Mouse (Mus musculus): ENCODE results near the gene Kif5c.

The Kif5c gene

GRCm38 (mm10) chr2:49625581-49625980 lies 6.5 kb downstream of the Kif5c start:
- no peak for DNase-seq

- no peak for DNase-seq
Measured at GRCm38 (mm10) chr2:49627611-49628010, 8.5 kb downstream of the Kif5c start.

GRCm38 (mm10) chr2:49628094-49628705 lies 9.1 kb downstream of the Kif5c start:
- DNase-seq: no peak

- no peak for DNase-seq
Measured at GRCm38 (mm10) chr2:49629181-49629580, 10.1 kb downstream of the Kif5c start.

GRCm38 (mm10) chr2:49630636-49631035 lies 11.5 kb downstream of the Kif5c start:
- no peak for DNase-seq

- no peak for DNase-seq
Measured at GRCm38 (mm10) chr2:49633231-49633630, 14.1 kb downstream of the Kif5c start.

GRCm38 (mm10) chr2:49642761-49643160 lies 23.7 kb downstream of the Kif5c start:
- DNase-seq: no peak

- no peak for DNase-seq
Measured at GRCm38 (mm10) chr2:49643756-49644155, 24.7 kb downstream of the Kif5c start.

- no peak for DNase-seq
Measured at GRCm38 (mm10) chr2:49647591-49647990, 28.5 kb downstream of the Kif5c start.

- no peak for DNase-seq
Measured at GRCm38 (mm10) chr2:49648344-49648743, 29.2 kb downstream of the Kif5c start.

- DNase-seq: no peak
Measured at GRCm38 (mm10) chr2:49648806-49649205, 29.7 kb downstream of the Kif5c start.

- DNase-seq: no peak
Measured at GRCm38 (mm10) chr2:49649211-49649610, 30.1 kb downstream of the Kif5c start.

- DNase-seq: no peak
Measured at GRCm38 (mm10) chr2:49651737-49652136, 32.6 kb downstream of the Kif5c start.

- DNase-seq: no peak
Measured at GRCm38 (mm10) chr2:49654606-49655005, 35.5 kb downstream of the Kif5c start.

GRCm38 (mm10) chr2:49655195-49655873 lies 36.2 kb downstream of the Kif5c start:
- no peak for DNase-seq

GRCm38 (mm10) chr2:49655874-49656195 lies 36.7 kb downstream of the Kif5c start:
- DNase-seq: no peak

- DNase-seq: no peak
Measured at GRCm38 (mm10) chr2:49656988-49657387, 37.9 kb downstream of the Kif5c start.

- no peak for DNase-seq
Measured at GRCm38 (mm10) chr2:49657666-49658065, 38.6 kb downstream of the Kif5c start.

- DNase-seq: no peak
Measured at GRCm38 (mm10) chr2:49658988-49659387, 39.9 kb downstream of the Kif5c start.

- DNase-seq: no peak
Measured at GRCm38 (mm10) chr2:49659964-49660363, 40.9 kb downstream of the Kif5c start.

- DNase-seq: no peak
Measured at GRCm38 (mm10) chr2:49660375-49660923, 41.4 kb downstream of the Kif5c start.

GRCm38 (mm10) chr2:49661348-49661747 lies 42.2 kb downstream of the Kif5c start:
- DNase-seq: no peak

- DNase-seq: no peak
Measured at GRCm38 (mm10) chr2:49661872-49662271, 42.8 kb downstream of the Kif5c start.

GRCm38 (mm10) chr2:49671753-49672500 lies 52.8 kb downstream of the Kif5c start:
- no peak for DNase-seq

Measured in thymus, postnatal 14 days (tissue).